Mouse (Mus musculus): ENCODE measurements around the gene Vmn1r179. TPM values are rescaled to one million over a fixed set of nuclear protein-coding genes. Genes with fewer than 3 reads are reported as not detected.
"Not testable (repeated sequence)": the region's sequence is repeated elsewhere in the genome, so short reads cannot be mapped to it uniquely, and the experiment has no call there.

Vmn1r179 gene
- not detected in 2 replicates for polyA plus RNA-seq (2016; fragmentation: Nextera tagmentation; extraction: Ambion mirVana)

GRCm38 (mm10) chr7:23926678-23927077 is at the start of gene Vmn1r179:
Gene Vmn1r179, plus strand, starts transcription at chr7:23926978.
- Histone ChIP-seq H3K9me3 (replicated peaks) (peaks cover 11% of the 10 kb centered on the region), H3K4me2 (no peak within 1 kb of the TSS), H3K4me1 (replicated peaks) (no peaks in the 10 kb centered on the region), H3K4me3 (no peak within 1 kb of the TSS), H3K27me3 (replicated peaks) (no peaks in the 10 kb centered on the region), H3K27ac (ENCODE audit: poor library complexity, severe bottlenecking) (no peak within 1 kb of the TSS), H3K9ac (no peak within 1 kb of the TSS), H3K36me3 (no peaks in the 10 kb centered on the region)
- ATAC-seq (ENCODE audit: insufficient number of reproducible peaks, low FRiP score), result no peak
- WGBS, result 46% methylated on average over 2 of the region's 2 CpGs

DNA sequence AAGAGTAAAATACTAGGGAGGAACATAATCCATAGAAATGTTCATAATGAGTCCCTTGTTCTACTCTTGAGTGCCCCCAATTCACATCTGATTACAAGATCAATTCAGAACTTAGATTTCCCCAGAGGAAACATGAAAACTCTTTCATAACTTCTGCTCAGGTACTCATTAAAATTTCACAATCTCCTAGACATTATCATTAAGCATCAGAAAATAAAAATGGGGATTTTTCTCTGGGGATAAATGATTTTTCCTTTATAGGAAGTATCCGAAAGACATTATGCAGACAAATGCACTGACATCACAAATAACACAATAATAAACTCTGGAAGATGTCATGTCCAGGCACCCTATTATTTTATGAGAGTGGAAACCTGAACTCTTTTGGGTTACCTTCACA is 35.1 kb upstream of the Vmn1r179 start, which contains the start of gene Vmn1r178:
TSS of gene Vmn1r178 (plus strand) at position 301 of the 400 bp plus-strand sequence.
- Histone ChIP-seq H3K27me3 (replicated peaks) (no peaks in the 10 kb centered on the region), H3K27ac (ENCODE audit: poor library complexity, severe bottlenecking) (no peak within 1 kb of the TSS), H3K4me2 (no peak within 1 kb of the TSS), H3K36me3 (no peaks in the 10 kb centered on the region), H3K9ac (no peak within 1 kb of the TSS), H3K4me1 (replicated peaks) (no peaks in the 10 kb centered on the region), H3K9me3 (replicated peaks) (peaks cover 8% of the 10 kb centered on the region; the same call in 1 of the 2 replicates), H3K4me3 (no peak within 1 kb of the TSS)
- no peak for ATAC-seq (ENCODE audit: insufficient number of reproducible peaks, low FRiP score)
- WGBS, result 72% methylated on average over 1 of the region's 1 CpGs

DNA sequence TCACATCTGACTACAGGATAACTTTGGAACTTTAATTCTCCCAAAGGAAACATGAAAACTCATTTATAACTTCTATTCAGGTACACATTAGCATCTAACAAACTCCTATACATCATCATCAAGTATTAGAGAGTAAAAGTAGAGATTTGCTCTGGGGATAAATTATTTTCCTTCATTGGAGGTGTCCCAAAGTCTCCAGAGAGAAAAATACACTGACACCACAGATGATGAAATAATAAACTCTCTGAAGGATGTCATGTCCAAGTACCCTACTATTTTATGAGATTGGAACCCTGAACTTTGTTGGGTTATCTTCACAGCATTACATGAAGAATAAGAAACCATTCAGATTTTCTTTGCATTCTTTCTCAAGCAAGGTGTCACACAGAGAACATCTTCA is 23.6 kb downstream of the Vmn1r179 start, which contains the start of gene Vmn1r180:
TSS of gene Vmn1r180 (plus strand) at position 301 of the 400 bp plus-strand sequence.
- Histone ChIP-seq H3K4me1 (replicated peaks) (no peaks in the 10 kb centered on the region), H3K9ac (no peak within 1 kb of the TSS), H3K36me3 (no peaks in the 10 kb centered on the region), H3K27ac (ENCODE audit: poor library complexity, severe bottlenecking) (no peak within 1 kb of the TSS), H3K4me3 (no peak within 1 kb of the TSS), H3K4me2 (no peak within 1 kb of the TSS), H3K27me3 (replicated peaks) (no peaks in the 10 kb centered on the region), H3K9me3 (replicated peaks) (peaks cover 8% of the 10 kb centered on the region)
- ATAC-seq (ENCODE audit: insufficient number of reproducible peaks, low FRiP score), result no peak

GRCm38 (mm10) chr7:23968044-23968443 is 41.3 kb downstream of the Vmn1r179 start:
- not testable (repeated sequence) for H3K4me3 ChIP-seq; H3K27me3 ChIP-seq (replicated peaks); ATAC-seq (ENCODE audit: insufficient number of reproducible peaks, low FRiP score); H3K4me2 ChIP-seq; H3K27ac ChIP-seq (ENCODE audit: poor library complexity, severe bottlenecking); H3K36me3 ChIP-seq; H3K9ac ChIP-seq; H3K4me1 ChIP-seq (replicated peaks)
- H3K9me3 ChIP-seq (replicated peaks), result peaks cover 48% of the 10 kb centered on the region
- 57% methylated on average over 3 of the region's 3 CpGs for WGBS

- H3K36me3 ChIP-seq; H3K27me3 ChIP-seq (replicated peaks); H3K27ac ChIP-seq (ENCODE audit: poor library complexity, severe bottlenecking); H3K4me2 ChIP-seq; H3K4me3 ChIP-seq; H3K4me1 ChIP-seq (replicated peaks); ATAC-seq (ENCODE audit: insufficient number of reproducible peaks, low FRiP score); H3K9ac ChIP-seq: not testable (repeated sequence)
- peaks cover 30% of the 10 kb centered on the region for H3K9me3 ChIP-seq (replicated peaks)
- WGBS, result 68% methylated on average over 9 of the region's 9 CpGs
Measured at GRCm38 (mm10) chr7:23974315-23974714, 47.5 kb downstream of the Vmn1r179 start, which contains the start of gene Vmn1r181. Gene Vmn1r181, plus strand, starts transcription at chr7:23974615.

Other genes starting within 250 kb of the Vmn1r179 start
- not detected in 2 replicates for gene Vmn1r173, start 226.3 kb upstream of the Vmn1r179 start, polyA plus RNA-seq (2016; fragmentation: Nextera tagmentation; extraction: Ambion mirVana)
- gene Vmn1r174, start 174.7 kb upstream of the Vmn1r179 start, polyA plus RNA-seq (2016; fragmentation: Nextera tagmentation; extraction: Ambion mirVana), result not detected in 2 replicates
- not detected in 2 replicates for gene Vmn1r175, start 116.3 kb upstream of the Vmn1r179 start, polyA plus RNA-seq (2016; fragmentation: Nextera tagmentation; extraction: Ambion mirVana)
- gene Vmn1r176, start 89.6 kb upstream of the Vmn1r179 start, polyA plus RNA-seq (2016; fragmentation: Nextera tagmentation; extraction: Ambion mirVana), result not detected in 2 replicates
- not detected in 2 replicates for gene Vmn1r177, start 60.5 kb upstream of the Vmn1r179 start, polyA plus RNA-seq (2016; fragmentation: Nextera tagmentation; extraction: Ambion mirVana)
- not detected in 2 replicates for gene Vmn1r178, start 35.0 kb upstream of the Vmn1r179 start, polyA plus RNA-seq (2016; fragmentation: Nextera tagmentation; extraction: Ambion mirVana)
- not detected in 2 replicates for gene Vmn1r180, start 23.7 kb downstream of the Vmn1r179 start, polyA plus RNA-seq (2016; fragmentation: Nextera tagmentation; extraction: Ambion mirVana)
- gene Vmn1r181, start 47.6 kb downstream of the Vmn1r179 start, polyA plus RNA-seq (2016; fragmentation: Nextera tagmentation; extraction: Ambion mirVana), result not detected in 2 replicates
- gene V1rd19, start 74.7 kb downstream of the Vmn1r179 start, polyA plus RNA-seq (2016; fragmentation: Nextera tagmentation; extraction: Ambion mirVana), result not detected in 2 replicates
- gene Vmn1r183, start 126.3 kb downstream of the Vmn1r179 start, polyA plus RNA-seq (2016; fragmentation: Nextera tagmentation; extraction: Ambion mirVana), result 0.01 TPM in 1 of 2 replicates, not detected in the other
- gene Zfp180, start 154.9 kb downstream of the Vmn1r179 start, polyA plus RNA-seq (2016; fragmentation: Nextera tagmentation; extraction: Ambion mirVana), result 15.5 and 16.1 TPM in 2 replicates
- gene Zfp112, start 185.3 kb downstream of the Vmn1r179 start, polyA plus RNA-seq (2016; fragmentation: Nextera tagmentation; extraction: Ambion mirVana), result 4.2 TPM in 2 replicates
- 7.4 and 8.3 TPM in 2 replicates for gene Zfp235, start 207.2 kb downstream of the Vmn1r179 start, polyA plus RNA-seq (2016; fragmentation: Nextera tagmentation; extraction: Ambion mirVana)
- 3.7 and 4.0 TPM in 2 replicates for gene Zfp114, start 248.1 kb downstream of the Vmn1r179 start, polyA plus RNA-seq (2016; fragmentation: Nextera tagmentation; extraction: Ambion mirVana)